Mouse (Mus musculus) layer of hippocampus, adult 2 months (tissue): Measurements from ENCODE around the gene Ugt1a10. TPM values are rescaled to one million over a fixed set of nuclear protein-coding genes. Genes with fewer than 3 reads are reported as not detected.
A peak's percentile ranks its signal among the peaks of the same experiment; 100 is the strongest.
"Not testable (repeated sequence)": the region's sequence is repeated elsewhere in the genome, so short reads cannot be mapped to it uniquely, and the experiment has no call there.

Experiments used
- DNase-seq, 2 experiments: peaks; one replicate each; pipeline ENCODE4 v3.0.0; 2022; ENCODE audit warnings: low spot score in 2 of 2
- H3K27ac ChIP-seq: fragments of 200-600 bp; 2 replicates; pipeline ENCODE4 v1.8.1; 2022
- H3K4me3 ChIP-seq: fragments of 200-600 bp; 2 replicates; pipeline ENCODE4 v1.8.1; 2022; ENCODE audit warnings: mild to moderate bottlenecking
- CTCF ChIP-seq: fragments of 200-600 bp; conservative IDR thresholded peaks from 2 replicates; pipeline ENCODE4 v1.8.1; 2022; ENCODE audit warnings: antibody characterized with exemption, mild to moderate bottlenecking, moderate library complexity
- total RNA-seq, 2 experiments: library from RNA; stranded (reverse); gene quantifications; 2 replicates each; pipeline ENCODE4 v1.2.3; 2021

Gene Ugt1a10
- total RNA-seq, 2 experiments from 2014 or later: not detected

- Histone ChIP-seq H3K4me3 (no peak overlapping the region), H3K27ac (no peak overlapping the region)
- TF ChIP-seq CTCF: no peak
- DNase-seq: no peak
Observed at GRCm38 (mm10) chr1:88104667-88105430, 49.7 kb downstream of the Ugt1a10 start.

DNA sequence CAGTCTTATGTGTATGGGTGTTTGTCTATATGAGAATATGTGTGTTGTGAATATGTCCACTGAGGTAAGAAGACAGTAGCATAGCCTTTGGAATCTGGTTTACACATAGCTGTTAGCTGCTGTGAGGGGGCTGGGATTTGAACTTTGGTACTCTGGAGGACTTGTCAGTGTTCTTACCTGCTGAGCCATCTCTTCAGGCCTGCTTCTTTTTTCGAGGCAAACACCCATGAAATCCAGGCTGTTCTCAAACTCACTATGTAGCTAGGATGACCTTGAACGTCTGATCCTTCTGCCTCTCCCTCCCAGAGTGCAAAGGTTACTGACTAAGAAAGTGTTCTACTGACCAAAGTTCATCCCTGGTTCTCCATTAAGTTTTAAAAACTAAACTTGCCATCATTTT lies 50.5 kb downstream of the Ugt1a10 start:
- DNase-seq: no peak
- Histone ChIP-seq H3K4me3 (no peak overlapping the region), H3K27ac (no peak overlapping the region)
- no peak for TF ChIP-seq CTCF

- not testable (repeated sequence) for H3K27ac ChIP-seq, DNase-seq, H3K4me3 ChIP-seq
Observed at GRCm38 (mm10) chr1:88109027-88109557, 53.9 kb downstream of the Ugt1a10 start.

DNA sequence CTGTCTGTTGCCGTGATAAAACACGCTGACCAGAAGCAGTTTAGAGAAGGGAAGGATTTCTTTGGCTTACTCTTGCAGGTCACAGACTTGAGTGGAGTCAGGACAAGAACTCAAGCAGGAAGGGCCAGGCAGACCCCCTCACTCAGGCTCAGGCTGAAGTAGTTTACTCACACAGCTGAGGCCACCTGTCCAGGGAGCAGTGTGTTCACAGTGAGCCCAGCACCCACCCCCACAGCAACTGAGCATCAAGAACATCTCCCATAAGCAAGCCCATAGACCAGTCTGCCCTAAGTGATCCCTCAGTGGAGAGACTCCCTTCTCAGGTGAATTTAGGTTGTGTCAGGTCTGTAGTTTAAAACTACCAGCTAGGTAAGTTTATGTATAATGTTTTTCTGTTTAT lies 54.4 kb downstream of the Ugt1a10 start:
- H3K27ac ChIP-seq, H3K4me3 ChIP-seq: not testable (repeated sequence)

DNA sequence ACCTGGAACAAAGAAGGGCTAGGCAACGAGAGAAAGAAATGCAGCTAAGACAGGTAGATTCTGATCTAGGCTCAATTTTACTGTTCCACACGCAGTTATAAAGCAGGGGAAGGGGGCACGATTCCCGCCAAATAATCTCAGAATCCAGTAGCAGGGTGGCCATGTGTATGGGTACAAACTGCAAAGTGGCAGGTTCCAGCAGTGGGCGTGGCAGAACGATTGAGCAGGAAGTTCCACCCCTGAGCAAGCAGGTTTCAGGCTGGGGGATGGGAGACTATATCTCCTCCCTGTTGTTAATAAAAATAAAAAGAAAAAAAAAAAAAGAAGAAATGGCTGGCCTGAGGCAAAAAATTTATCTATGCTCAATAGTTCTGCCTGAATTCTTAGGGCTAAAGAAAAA lies 57.6 kb downstream of the Ugt1a10 start:
- not testable (repeated sequence) for H3K27ac ChIP-seq, H3K4me3 ChIP-seq, DNase-seq

More for the DNA sequence above, 54.4 kb downstream of the Ugt1a10 start:
- not testable (repeated sequence) for DNase-seq

DNA sequence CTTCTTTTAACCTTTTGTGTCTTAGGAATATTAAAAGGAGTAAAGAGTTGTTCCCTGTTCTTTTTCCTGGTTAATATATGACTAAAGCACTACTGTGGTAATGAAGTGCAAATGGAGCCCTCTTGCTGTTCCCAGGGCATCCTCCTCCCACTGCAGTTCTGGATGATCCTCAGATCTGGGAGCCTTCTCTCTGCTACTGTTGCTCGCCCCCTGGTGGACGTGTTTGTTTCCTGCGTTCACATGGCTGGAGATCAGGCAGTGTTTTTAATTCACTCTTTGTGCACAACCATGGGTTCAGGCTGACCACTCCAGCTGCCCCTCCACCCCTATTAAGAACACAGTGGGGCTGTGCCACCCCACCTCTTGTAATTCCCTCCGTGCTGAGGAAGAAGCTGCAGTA lies 65.4 kb downstream of the Ugt1a10 start:
- not testable (repeated sequence) for H3K27ac ChIP-seq, H3K4me3 ChIP-seq, DNase-seq
- TF ChIP-seq CTCF: peak; percentile 56

DNA sequence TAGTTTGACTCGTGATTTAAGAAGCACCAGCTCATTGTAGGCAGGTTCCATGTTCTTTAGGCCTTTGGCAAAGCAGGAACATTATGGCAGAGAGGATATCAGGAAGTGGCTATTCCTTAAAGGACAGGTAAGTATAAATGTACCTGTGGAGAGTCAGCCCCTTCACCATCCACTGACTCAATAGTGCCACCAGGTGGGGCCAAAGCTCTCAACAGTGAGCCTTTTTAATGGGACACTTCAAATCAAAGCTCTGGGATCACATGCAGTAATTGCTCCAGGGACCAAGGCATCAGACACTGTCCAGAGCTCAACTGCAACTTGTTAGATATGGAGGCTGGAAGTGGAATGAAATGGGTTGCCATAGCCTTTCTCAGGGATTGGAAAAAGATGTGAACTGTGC lies 66.3 kb downstream of the Ugt1a10 start:
- not testable (repeated sequence) for H3K27ac ChIP-seq, DNase-seq, H3K4me3 ChIP-seq
- TF ChIP-seq CTCF: peak; percentile 42

GRCm38 (mm10) chr1:88125827-88126360 lies 70.7 kb downstream of the Ugt1a10 start:
- not testable (repeated sequence) for H3K4me3 ChIP-seq, H3K27ac ChIP-seq, DNase-seq
- peak; percentile 48 for TF ChIP-seq CTCF

DNA sequence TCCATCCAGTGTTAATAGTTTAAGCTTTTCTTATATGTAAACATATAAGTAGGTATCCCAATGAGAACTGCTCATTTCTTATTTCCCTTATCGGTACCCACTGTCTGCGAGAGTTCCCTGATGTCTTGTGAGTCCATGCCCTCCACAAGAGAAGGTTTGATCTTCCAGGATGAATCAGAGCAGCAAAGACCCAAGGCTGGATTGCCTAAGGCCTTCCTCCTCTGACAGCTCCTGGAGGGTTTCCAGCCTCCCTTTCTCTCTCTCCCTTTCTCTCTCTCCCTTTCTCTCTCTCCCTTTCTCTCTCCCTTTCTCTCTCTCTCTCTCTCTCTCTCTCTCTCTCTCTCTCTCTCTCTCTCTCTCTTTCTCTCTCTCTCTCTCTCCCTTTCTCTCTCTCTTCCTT lies 73.9 kb downstream of the Ugt1a10 start:
- not testable (repeated sequence) for H3K4me3 ChIP-seq, H3K27ac ChIP-seq, DNase-seq

DNA sequence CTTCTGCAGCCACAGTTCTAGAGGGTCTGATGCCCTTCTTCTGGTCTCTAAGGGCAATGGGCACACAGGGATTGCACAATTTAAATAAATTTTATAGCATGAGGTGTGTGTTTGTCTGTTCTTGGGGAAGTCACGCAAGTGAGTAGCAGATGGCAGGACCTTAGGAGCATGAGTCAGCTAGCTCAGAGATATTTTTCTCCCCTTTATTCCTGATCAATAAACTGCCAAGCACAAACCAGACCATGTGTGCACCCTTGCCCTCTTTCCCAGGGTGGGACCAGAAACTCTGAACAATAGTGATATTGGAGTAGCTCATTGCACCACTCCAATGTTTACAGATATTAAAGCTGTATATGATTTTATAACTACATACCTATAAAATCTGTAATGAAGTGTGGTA lies 75.0 kb downstream of the Ugt1a10 start:
- H3K27ac ChIP-seq, H3K4me3 ChIP-seq, DNase-seq: not testable (repeated sequence)

DNA sequence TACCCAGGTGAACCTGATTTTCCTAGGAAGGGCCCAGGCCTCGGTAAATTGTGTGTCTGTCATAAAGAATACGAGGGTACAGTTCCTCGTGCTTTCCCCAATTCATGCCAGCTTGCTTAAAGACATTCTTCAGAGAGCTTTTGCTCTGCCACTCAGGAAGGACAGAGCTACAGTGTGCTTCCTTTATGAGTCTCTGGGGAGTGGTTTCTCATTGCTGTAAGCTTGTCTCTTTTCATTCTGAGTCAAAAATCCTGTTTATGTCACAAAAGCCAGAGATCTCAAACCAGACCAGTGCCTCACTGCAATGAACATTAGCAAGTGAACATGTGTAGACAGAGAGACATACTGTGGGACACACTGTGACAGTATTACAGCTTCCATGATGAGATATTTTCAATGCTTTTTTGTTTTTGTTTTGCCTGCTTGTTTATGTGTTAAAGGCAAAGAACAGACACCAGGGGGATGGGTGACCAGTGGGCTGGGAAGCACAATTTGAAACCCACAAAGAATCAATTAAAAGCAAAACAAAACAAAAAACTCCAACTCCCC lies 78.8 kb downstream of the Ugt1a10 start:
- DNase-seq: no peak
- no peak for TF ChIP-seq CTCF
- Histone ChIP-seq H3K4me3 (no peak overlapping the region), H3K27ac (no peak overlapping the region)

DNA sequence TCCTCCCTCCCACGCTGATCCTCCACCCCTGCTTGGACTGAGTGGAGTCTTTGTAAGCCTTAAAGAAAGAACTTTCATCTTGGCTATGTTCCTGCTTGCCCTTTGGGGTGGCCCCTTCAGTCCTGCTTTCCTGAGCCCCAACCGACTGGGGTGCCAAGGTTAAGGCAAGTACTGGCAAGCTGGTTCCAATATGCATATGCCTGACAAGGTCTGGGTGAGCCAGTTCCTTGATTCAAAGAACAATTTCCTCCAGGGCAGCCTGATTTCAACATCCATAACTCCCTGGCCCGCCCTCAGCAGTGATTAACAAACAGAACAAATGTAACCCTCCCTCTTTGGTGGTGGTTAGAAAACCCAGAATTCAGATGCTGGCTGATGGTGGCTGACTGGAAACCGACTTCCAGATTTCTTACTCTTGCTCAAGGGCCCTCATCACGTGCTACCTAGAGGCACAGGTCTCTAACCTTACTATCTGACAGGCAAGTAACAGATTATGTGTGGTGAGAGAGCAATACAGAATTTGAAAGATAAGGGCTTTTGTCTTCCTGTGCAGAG lies 79.3 kb downstream of the Ugt1a10 start, which contains the start of gene Ugt1a6a:
Gene Ugt1a6a (plus strand): TSS at position 353 of the 555 bp plus-strand sequence.
- not testable (repeated sequence) for H3K27ac ChIP-seq, DNase-seq

GRCm38 (mm10) chr1:88135229-88135904 lies 80.2 kb downstream of the Ugt1a10 start:
- H3K4me3 ChIP-seq, DNase-seq, H3K27ac ChIP-seq: not testable (repeated sequence)

More for the DNA sequence above, 79.3 kb downstream of the Ugt1a10 start, which contains the start of gene Ugt1a6a:
- H3K4me3 ChIP-seq: not testable (repeated sequence)
